Mouse (Mus musculus) frontal cortex, adult 2 months (tissue): ENCODE measurements at regions not wholly inside any gene's neighbourhood (a gene's known extent, or its start where the extent isn't known, plus 50 kb on each side); places are given as distances from the start of the nearest gene placed in this dataset.

Experiments
- DNase-seq, 2 experiments: peaks; one replicate each; pipeline ENCODE4 v3.0.0; 2022; ENCODE audit warnings: low spot score in 1 of 2; ENCODE audit errors: extremely low spot score in 1 of 2

GRCm38 (mm10) chr16:74984207-74984606 is 572.6 kb upstream of the Robo2 start:
- DNase-seq: no peak

DNA sequence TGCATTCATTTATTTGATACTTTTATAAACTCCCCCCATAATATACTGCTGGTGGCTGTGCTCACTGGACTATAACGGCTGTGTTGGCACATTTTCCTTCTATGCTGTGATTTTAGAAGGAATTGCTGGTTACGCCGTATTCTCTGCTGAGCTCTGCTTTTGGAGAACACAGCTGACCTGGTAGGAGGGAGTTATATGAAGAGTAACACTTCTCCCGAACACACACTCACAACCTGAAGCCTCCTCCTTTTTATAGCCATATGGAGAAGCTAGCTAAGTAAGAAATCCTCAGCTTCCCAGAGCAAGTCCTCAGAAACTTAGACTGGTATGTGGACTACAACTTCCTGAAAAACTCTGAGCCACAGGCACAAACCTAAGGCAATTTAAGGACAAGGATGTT is 554.5 kb upstream of the Robo2 start:
- peak; percentile 8 to 28 for DNase-seq

- no peak for DNase-seq
Measured at GRCm38 (mm10) chr16:74929739-74930138, 518.1 kb upstream of the Robo2 start.

DNA sequence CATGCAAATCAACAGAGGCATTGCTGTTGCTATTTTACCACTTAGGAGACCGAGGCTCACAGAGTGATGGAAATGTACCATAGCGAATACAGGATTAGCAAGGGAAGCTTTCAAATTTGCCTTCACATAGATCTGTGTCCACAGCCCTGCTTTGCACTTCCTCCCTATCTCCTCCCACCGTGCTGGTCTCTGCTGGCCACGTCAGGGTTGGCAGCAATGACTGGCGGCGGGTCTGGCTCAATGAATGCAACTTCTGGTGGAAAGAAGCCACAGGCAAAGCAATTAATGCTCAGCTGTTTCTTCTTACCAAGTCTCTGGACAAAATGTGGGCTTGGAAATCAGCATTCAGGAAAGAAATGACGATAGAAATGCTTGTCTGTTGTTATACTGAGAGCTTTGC is 489.2 kb upstream of the Robo2 start:
- DNase-seq: peak; percentile 8 to 44

- no peak for DNase-seq
Measured at GRCm38 (mm10) chr16:74887724-74888123, 476.1 kb upstream of the Robo2 start.

DNA sequence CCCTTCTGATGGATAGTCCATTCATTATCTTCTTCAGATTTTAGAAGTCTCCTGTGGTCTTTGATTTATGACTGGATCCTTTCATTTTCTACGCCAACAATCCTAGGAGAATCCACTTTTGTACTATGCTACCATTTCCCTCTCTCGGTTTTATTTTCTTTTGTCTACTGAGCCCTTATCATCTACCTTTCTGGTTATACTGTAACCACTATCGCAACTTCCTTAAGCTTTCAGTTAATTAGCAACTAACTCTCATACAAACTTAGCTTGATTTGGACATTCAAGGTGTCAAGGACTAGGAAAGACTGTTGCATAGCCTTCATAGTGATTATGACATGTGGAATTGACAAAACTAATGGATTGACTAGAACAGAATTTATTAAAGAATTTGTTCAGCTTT is 467.0 kb upstream of the Robo2 start:
- DNase-seq: no peak

GRCm38 (mm10) chr16:74873756-74874155 is 462.1 kb upstream of the Robo2 start:
- DNase-seq: peak; percentile 21 to 49

GRCm38 (mm10) chr16:74857752-74858151 is 446.1 kb upstream of the Robo2 start:
- peak in 1 of 2 experiments; percentile 55 for DNase-seq

GRCm38 (mm10) chr16:74840006-74840405 is 428.4 kb upstream of the Robo2 start:
- peak in 1 of 2 experiments; percentile 28 for DNase-seq

DNA sequence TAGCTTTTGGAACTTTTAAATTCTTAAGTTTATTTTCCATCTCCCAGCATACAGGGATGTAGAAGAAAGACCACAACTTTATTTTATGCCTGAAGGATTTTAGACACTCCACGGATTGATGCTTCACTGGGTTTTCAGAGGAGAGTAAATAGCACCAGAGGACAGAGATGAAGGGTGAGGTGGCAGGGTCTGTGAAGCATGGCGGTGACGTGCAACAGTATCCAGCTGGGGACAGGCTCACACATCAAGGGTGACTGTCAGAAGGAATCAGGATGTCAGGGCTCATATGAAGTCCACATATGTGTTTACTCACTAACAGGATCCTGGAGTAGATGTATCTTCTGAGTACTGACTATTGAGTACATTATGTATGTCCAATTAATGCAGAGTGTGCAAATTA is 402.8 kb upstream of the Robo2 start:
- DNase-seq: no peak

DNA sequence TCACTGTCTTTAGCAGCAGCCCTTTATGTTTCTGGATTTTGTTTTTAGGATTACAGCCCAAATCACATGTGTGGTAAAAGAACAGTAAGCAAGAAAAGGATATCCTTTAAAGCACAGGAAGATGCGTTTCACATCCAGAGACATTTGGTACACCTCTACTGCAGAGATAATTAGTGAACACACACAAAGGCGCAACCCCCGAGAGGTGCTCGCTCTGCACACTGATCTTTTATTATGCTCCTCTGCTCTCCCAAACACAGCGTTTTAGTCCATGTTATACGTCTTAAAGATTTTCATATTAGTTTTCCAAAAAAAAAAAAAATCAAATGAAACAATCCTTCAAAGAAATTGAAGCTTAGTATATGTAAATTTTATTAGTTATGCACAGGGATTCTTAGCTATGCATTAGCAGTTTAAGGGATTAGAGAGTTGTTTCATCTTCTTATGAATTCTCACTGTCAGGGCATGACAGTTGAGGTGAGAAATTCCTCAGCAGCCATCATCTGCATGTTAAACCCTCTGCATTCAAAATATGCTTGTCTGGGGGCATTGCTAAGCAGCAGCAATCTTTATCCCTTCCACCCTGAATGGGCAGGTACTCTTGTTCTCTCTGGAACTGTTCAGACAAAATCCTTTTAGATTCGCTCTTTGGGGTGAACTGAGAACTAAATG is 397.7 kb upstream of the Robo2 start:
- no peak for DNase-seq

GRCm38 (mm10) chr16:74806775-74807174 is 395.1 kb upstream of the Robo2 start:
- no peak for DNase-seq

- peak in 1 of 2 experiments; percentile 70 for DNase-seq
Measured at GRCm38 (mm10) chr16:74801296-74801695, 389.7 kb upstream of the Robo2 start.

DNA sequence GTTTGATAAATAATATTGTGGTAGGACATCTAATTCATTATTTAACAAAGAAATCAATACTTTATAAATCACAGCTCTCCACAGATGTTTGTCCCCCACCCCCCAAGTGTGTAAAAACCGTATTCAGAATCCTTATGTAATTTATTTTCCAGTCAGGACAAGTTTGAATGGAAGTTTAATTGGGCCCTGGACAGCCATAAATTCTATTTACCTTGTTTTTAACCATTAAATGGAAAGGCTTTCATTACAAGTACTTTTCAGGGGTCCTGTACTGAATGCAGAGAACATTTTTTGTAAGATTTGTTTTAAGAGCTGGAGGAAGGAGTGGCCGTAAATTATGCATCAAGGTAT is 384.7 kb upstream of the Robo2 start:
- no peak for DNase-seq

DNA sequence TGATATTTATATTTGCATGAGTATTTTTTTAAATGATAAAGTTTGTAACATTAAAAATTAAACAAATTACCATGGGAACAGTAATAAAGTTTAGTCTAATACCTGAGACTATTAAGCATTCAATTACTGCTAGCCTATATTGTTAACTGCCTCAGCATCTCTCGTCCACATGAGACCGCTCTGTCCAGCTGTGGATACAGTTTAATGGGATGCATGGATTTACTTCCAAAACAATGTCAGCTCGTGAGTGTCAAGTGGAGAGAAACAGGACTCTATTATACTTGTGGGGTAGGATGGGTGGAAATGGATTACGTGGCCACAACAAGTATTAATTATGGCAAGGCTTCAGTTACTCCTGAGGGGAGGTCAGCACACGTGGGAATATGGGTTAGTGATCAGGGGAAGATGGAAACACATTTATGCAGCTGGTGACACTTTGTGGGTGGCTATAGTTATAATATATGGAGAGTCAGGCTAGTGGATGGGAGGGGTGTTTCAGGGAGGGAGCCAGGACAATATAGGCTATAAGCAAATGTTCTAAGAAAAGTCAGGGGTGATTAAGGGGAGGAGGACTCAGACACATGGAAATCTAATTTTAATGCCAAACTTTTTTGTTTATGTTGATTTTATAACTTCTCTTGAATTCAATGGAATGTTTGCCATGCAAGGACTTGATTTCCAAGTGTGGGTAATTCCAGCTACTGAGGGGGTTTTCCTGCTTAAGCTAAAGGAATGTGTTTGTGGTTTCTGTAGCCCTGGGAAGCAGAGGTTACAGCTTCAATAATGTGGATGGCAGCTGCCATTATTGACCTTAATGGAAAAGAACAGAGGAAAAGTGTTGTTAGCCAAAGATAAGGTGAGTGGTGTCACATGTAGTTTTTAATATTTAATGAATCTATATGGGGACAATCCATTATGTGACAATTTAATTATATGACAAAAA is 384.0 kb upstream of the Robo2 start:
- no peak for DNase-seq

- DNase-seq: no peak
Measured at GRCm38 (mm10) chr16:74785365-74786119, 373.9 kb upstream of the Robo2 start.

GRCm38 (mm10) chr16:74780388-74780787 is 368.8 kb upstream of the Robo2 start:
- DNase-seq: no peak

- DNase-seq: no peak
Measured at GRCm38 (mm10) chr16:74768264-74768663, 356.6 kb upstream of the Robo2 start.

DNA sequence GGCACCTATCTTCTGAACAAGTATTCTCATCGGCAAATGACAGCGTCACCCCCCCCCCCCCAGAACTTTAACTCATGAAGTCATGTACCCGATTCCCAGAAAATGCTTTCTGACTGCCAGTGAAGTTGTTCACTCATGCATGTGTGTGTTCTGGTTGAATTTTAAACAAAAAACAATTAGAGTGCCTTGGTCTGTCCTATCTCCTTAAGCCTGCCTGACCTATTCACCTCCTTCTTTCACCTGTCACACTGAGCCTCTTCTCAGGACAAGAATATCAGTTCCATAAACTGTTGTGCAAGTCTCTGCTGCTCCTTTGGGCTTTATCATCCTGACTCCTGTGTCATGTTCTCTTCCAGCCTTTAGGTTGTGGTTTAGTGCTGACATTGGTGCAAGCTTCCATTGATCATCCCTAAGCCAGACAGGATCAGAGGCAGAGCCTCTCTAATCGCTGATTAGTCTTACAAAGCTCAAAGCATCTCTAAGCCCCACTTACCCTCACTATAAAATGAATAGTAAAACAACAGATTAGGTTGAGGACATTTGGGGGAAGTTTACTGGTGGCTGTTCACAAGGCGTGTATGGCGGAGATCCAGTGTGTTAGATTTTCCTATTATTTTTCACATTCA is 345.2 kb upstream of the Robo2 start:
- DNase-seq: no peak

GRCm38 (mm10) chr16:74750900-74751299 is 339.3 kb upstream of the Robo2 start:
- DNase-seq: no peak

- no peak for DNase-seq
Measured at GRCm38 (mm10) chr16:74749006-74749405, 337.4 kb upstream of the Robo2 start.
